Mouse (Mus musculus): ENCODE results near the gene Tcf7. TPM values are rescaled to one million over a fixed set of nuclear protein-coding genes. Genes with fewer than 3 reads are reported as not detected.

Tcf7 gene
- polyA plus RNA-seq, 1 experiment from 2014 or later, result 16.0 TPM

- TF ChIP-seq CTCF (IDR thresholded peaks at IDR 0.05; ENCODE audit: low read depth), result no peak
- WGBS, result 63% methylated on average over 13 of the region's 13 CpGs
These were observed 35.6 kb upstream of the Tcf7 start for GRCm38 (mm10) chr11:52318445-52318844.

DNA sequence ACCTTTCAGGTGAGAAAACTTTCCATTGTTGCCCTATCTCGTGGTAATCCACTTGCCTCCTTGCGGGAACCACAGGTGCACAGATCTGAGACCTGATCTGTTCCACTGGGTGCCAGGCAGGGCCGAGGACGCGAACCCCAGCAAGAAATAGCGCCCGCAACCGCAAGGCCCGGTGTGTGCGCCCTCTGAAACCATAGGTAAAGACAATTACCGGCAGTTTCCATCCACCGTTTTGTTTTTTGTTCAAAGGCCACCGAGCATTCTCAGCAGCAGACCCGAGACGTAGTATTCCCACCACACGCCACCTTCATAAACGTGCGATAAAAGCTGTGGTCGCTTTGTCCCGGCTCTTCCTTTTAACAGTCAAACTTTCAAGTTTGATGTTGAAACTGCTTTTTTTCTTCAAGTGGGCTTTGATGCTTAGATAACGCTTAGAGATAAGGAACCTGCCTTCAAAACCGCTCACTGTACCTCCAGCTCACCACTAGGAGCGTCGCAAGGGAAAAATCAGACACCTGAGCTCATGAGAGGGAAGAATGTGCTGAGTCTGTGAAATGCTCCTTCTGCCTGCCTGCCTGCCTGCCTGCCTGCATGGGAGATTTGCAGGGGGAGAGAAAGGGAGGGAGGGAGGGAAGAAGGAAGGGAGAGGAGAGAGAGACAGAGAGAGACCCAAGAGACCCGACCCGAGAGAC is 31.4 kb upstream of the Tcf7 start:
- peak; percentile 68 for DNase-seq (ENCODE audit: low spot score)
- Histone ChIP-seq H3K4me1 (replicated peaks; ENCODE audit: insufficient read depth, low read length) (no peaks in the 10 kb centered on the region), H3K4me3 (replicated peaks; ENCODE audit: low read depth, low read length) (no peak overlapping the region), H3K27me3 (ENCODE audit: insufficient read depth, low read length) (no peaks in the 10 kb centered on the region), H3K4me2 (ENCODE audit: low read length) (peak overlapping the region; percentile 36), H3K27ac (no peak overlapping the region), H3K36me3 (ENCODE audit: insufficient read depth, low read length) (no peaks in the 10 kb centered on the region), H3K9ac (ENCODE audit: low read depth, low read length) (no peak overlapping the region), H3K9me3 (replicated peaks; ENCODE audit: low read length) (no peaks in the 10 kb centered on the region)
- 14% methylated on average over 26 of the region's 26 CpGs for WGBS
- ATAC-seq (replicated peaks; ENCODE audit: low FRiP score, low read depth), result peak; percentile 69; the same call in 1 of the 2 replicates
- peak; percentile 56 for TF ChIP-seq CTCF (IDR thresholded peaks at IDR 0.05; ENCODE audit: low read depth)

More at GRCm38 (mm10) chr11:52318445-52318844, 35.6 kb upstream of the Tcf7 start:
- no peaks in the 10 kb centered on the region for H3K36me3 ChIP-seq (ENCODE audit: insufficient read depth, low read length)
- ATAC-seq (replicated peaks; ENCODE audit: low FRiP score, low read depth), result no peak
- no peaks in the 10 kb centered on the region for H3K4me1 ChIP-seq (replicated peaks; ENCODE audit: insufficient read depth, low read length)
- H3K9ac ChIP-seq (ENCODE audit: low read depth, low read length), result no peak overlapping the region
- H3K27ac ChIP-seq, result no peak overlapping the region
- no peak overlapping the region for H3K4me2 ChIP-seq (ENCODE audit: low read length)
- no peaks in the 10 kb centered on the region for H3K9me3 ChIP-seq (replicated peaks; ENCODE audit: low read length)
- no peak overlapping the region for H3K4me3 ChIP-seq (replicated peaks; ENCODE audit: low read depth, low read length)
- no peaks in the 10 kb centered on the region for H3K27me3 ChIP-seq (ENCODE audit: insufficient read depth, low read length)
- DNase-seq (ENCODE audit: low spot score), result no peak

DNA sequence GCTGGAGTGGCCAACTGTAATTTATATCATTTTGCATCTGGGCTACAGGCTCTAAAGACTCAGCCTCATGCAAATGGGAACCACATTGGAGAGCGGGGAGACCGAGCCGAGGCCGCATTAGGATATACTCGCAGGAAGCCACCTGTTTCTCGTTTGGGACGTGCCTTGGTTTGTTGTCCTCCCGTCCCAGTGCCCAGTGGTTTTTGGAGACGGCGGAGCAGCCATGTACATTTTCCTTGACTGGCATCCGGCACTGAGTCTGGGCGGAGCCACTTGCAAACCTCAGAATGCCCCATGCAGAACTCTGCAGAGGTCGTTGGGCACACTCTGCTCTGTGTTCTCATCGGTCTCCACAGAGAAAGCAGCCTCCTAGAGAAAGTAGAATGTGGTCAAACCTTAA is 27.9 kb upstream of the Tcf7 start:
- no peaks in the 10 kb centered on the region for H3K4me1 ChIP-seq (replicated peaks; ENCODE audit: insufficient read depth, low read length)
- ATAC-seq (replicated peaks; ENCODE audit: low FRiP score, low read depth) (no peak), DNase-seq (ENCODE audit: low spot score) (no peak)
- H3K9ac ChIP-seq (ENCODE audit: low read depth, low read length), result no peak overlapping the region
- TF ChIP-seq CTCF (IDR thresholded peaks at IDR 0.05; ENCODE audit: low read depth), result no peak
- no peak overlapping the region for H3K4me2 ChIP-seq (ENCODE audit: low read length)
- H3K27me3 ChIP-seq (ENCODE audit: insufficient read depth, low read length), result no peaks in the 10 kb centered on the region
- no peak overlapping the region for H3K27ac ChIP-seq
- no peak overlapping the region for H3K4me3 ChIP-seq (replicated peaks; ENCODE audit: low read depth, low read length)
- WGBS, result 77% methylated on average over 14 of the region's 14 CpGs
- H3K9me3 ChIP-seq (replicated peaks; ENCODE audit: low read length), result no peaks in the 10 kb centered on the region
- H3K36me3 ChIP-seq (ENCODE audit: insufficient read depth, low read length), result no peaks in the 10 kb centered on the region

DNA sequence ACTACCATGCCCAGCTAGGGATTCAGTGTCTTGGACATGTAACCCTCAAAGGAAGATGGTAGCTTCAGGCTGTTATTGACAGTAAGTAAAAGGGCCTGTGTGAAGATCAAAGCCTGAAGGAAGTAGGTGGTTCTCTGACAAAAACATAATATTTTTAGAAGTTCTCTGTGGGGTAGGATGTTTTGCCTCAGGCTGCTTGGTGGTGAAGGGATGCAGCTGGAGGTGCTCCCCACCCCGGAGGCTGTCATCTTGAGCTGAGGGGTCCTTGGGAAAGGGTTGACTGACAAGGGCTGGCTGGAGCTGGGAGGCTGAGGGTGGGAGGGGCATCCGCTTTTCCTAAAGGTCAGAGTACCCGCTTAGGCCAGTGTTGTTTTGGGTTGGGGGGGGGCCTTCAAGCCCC is 26.7 kb upstream of the Tcf7 start:
- Histone ChIP-seq H3K4me2 (ENCODE audit: low read length) (no peak overlapping the region), H3K9ac (ENCODE audit: low read depth, low read length) (no peak overlapping the region), H3K9me3 (replicated peaks; ENCODE audit: low read length) (no peaks in the 10 kb centered on the region), H3K4me1 (replicated peaks; ENCODE audit: insufficient read depth, low read length) (no peaks in the 10 kb centered on the region), H3K27me3 (ENCODE audit: insufficient read depth, low read length) (no peaks in the 10 kb centered on the region), H3K4me3 (replicated peaks; ENCODE audit: low read depth, low read length) (no peak overlapping the region), H3K27ac (no peak overlapping the region), H3K36me3 (ENCODE audit: insufficient read depth, low read length) (no peaks in the 10 kb centered on the region)
- DNase-seq (ENCODE audit: low spot score) (no peak), ATAC-seq (replicated peaks; ENCODE audit: low FRiP score, low read depth) (no peak)
- no peak for TF ChIP-seq CTCF (IDR thresholded peaks at IDR 0.05; ENCODE audit: low read depth)
- 41% methylated on average over 2 of the region's 3 CpGs for WGBS

- H3K27me3 ChIP-seq (ENCODE audit: insufficient read depth, low read length), result no peaks in the 10 kb centered on the region
- H3K36me3 ChIP-seq (ENCODE audit: insufficient read depth, low read length), result no peaks in the 10 kb centered on the region
- WGBS, result 61% methylated on average over 7 of the region's 7 CpGs
- ATAC-seq (replicated peaks; ENCODE audit: low FRiP score, low read depth), result no peak
- H3K4me1 ChIP-seq (replicated peaks; ENCODE audit: insufficient read depth, low read length), result no peaks in the 10 kb centered on the region
- H3K4me3 ChIP-seq (replicated peaks; ENCODE audit: low read depth, low read length), result no peak overlapping the region
- H3K4me2 ChIP-seq (ENCODE audit: low read length), result no peak overlapping the region
- TF ChIP-seq CTCF (IDR thresholded peaks at IDR 0.05; ENCODE audit: low read depth), result no peak
- no peaks in the 10 kb centered on the region for H3K9me3 ChIP-seq (replicated peaks; ENCODE audit: low read length)
- DNase-seq (ENCODE audit: low spot score), result no peak
- H3K9ac ChIP-seq (ENCODE audit: low read depth, low read length), result no peak overlapping the region
- H3K27ac ChIP-seq, result no peak overlapping the region
These were observed 23.6 kb upstream of the Tcf7 start for GRCm38 (mm10) chr11:52306431-52306830.

GRCm38 (mm10) chr11:52305266-52305665 is 22.5 kb upstream of the Tcf7 start:
- Histone ChIP-seq H3K36me3 (ENCODE audit: insufficient read depth, low read length) (no peaks in the 10 kb centered on the region), H3K4me1 (replicated peaks; ENCODE audit: insufficient read depth, low read length) (no peaks in the 10 kb centered on the region), H3K4me2 (ENCODE audit: low read length) (no peak overlapping the region), H3K27me3 (ENCODE audit: insufficient read depth, low read length) (no peaks in the 10 kb centered on the region), H3K9ac (ENCODE audit: low read depth, low read length) (no peak overlapping the region), H3K9me3 (replicated peaks; ENCODE audit: low read length) (no peaks in the 10 kb centered on the region), H3K27ac (no peak overlapping the region), H3K4me3 (replicated peaks; ENCODE audit: low read depth, low read length) (no peak overlapping the region)
- WGBS, result 61% methylated on average over 4 of the region's 4 CpGs
- TF ChIP-seq CTCF (IDR thresholded peaks at IDR 0.05; ENCODE audit: low read depth), result no peak
- no peak for ATAC-seq (replicated peaks; ENCODE audit: low FRiP score, low read depth)
- no peak for DNase-seq (ENCODE audit: low spot score)

GRCm38 (mm10) chr11:52302668-52303067 is 19.9 kb upstream of the Tcf7 start:
- Histone ChIP-seq H3K4me1 (replicated peaks; ENCODE audit: insufficient read depth, low read length) (no peaks in the 10 kb centered on the region), H3K9me3 (replicated peaks; ENCODE audit: low read length) (no peaks in the 10 kb centered on the region), H3K36me3 (ENCODE audit: insufficient read depth, low read length) (no peaks in the 10 kb centered on the region), H3K27me3 (ENCODE audit: insufficient read depth, low read length) (no peaks in the 10 kb centered on the region), H3K27ac (no peak overlapping the region), H3K9ac (ENCODE audit: low read depth, low read length) (no peak overlapping the region), H3K4me3 (replicated peaks; ENCODE audit: low read depth, low read length) (no peak overlapping the region), H3K4me2 (ENCODE audit: low read length) (no peak overlapping the region)
- DNase-seq (ENCODE audit: low spot score) (no peak), ATAC-seq (replicated peaks; ENCODE audit: low FRiP score, low read depth) (no peak)
- TF ChIP-seq CTCF (IDR thresholded peaks at IDR 0.05; ENCODE audit: low read depth), result no peak
- 87% methylated on average over 3 of the region's 3 CpGs for WGBS

All from kidney, postnatal 0 days (tissue).